Mouse (Mus musculus): ENCODE measurements around the gene Pim1. TPM values are rescaled to one million over a fixed set of nuclear protein-coding genes. Genes with fewer than 3 reads are reported as not detected.

Pim1 gene
- polyA plus RNA-seq (2014; fragmentation: Nextera tagmentation; extraction: Ambion mirVana), result 7.6 TPM in 2 replicates

- under 1% methylated on average over 73 of the region's 99 CpGs for WGBS
These were observed at the start of gene Pim1 for GRCm38 (mm10) chr17:29490713-29491581. Gene Pim1, plus strand, starts transcription at chr17:29490753.

GRCm38 (mm10) chr17:29441562-29441961 is 49.0 kb upstream of the Pim1 start:
- no peak for ATAC-seq (ENCODE audit: low read depth)
- no peak overlapping the region for H3K27ac ChIP-seq (ENCODE audit: low read depth, low read length)
- no peak overlapping the region for H3K9ac ChIP-seq (replicated peaks; ENCODE audit: low read depth, low read length)
- H3K9me3 ChIP-seq (ENCODE audit: control insufficient read depth, low read length), result no peaks in the 10 kb centered on the region
- 87% methylated on average over 4 of the region's 4 CpGs for WGBS
- no peak overlapping the region for H3K4me2 ChIP-seq (ENCODE audit: low read depth, low read length)
- peaks cover 7% of the 10 kb centered on the region; the same call in 1 of the 2 replicates for H3K4me1 ChIP-seq (ENCODE audit: control insufficient read depth, insufficient read depth, low read length)
- no peak overlapping the region for H3K4me3 ChIP-seq (ENCODE audit: low read depth, low read length)
- no peaks in the 10 kb centered on the region for H3K36me3 ChIP-seq (ENCODE audit: control insufficient read depth, insufficient read depth, low read length)
- H3K27me3 ChIP-seq (ENCODE audit: control insufficient read depth, insufficient read depth, low read length), result no peaks in the 10 kb centered on the region

More at GRCm38 (mm10) chr17:29490713-29491581, at the start of gene Pim1:
- H3K4me3 ChIP-seq (ENCODE audit: low read depth, low read length), result peak within 1 kb of the TSS; percentile 90
- ATAC-seq (ENCODE audit: low read depth), result peak; percentile 78
- H3K27me3 ChIP-seq (ENCODE audit: control insufficient read depth, insufficient read depth, low read length), result no peaks in the 10 kb centered on the region; the same call in 1 of the 2 replicates
- H3K27ac ChIP-seq (ENCODE audit: low read depth, low read length), result peak within 1 kb of the TSS; percentile 87
- H3K9me3 ChIP-seq (ENCODE audit: control insufficient read depth, low read length), result no peaks in the 10 kb centered on the region
- H3K9ac ChIP-seq (replicated peaks; ENCODE audit: low read depth, low read length), result peak within 1 kb of the TSS; percentile 84
- H3K4me2 ChIP-seq (ENCODE audit: low read depth, low read length), result peak within 1 kb of the TSS; percentile 90
- H3K36me3 ChIP-seq (ENCODE audit: control insufficient read depth, insufficient read depth, low read length), result peaks cover 7% of the 10 kb centered on the region; the same call in 1 of the 2 replicates
- H3K4me1 ChIP-seq (ENCODE audit: control insufficient read depth, insufficient read depth, low read length), result peaks cover 12% of the 10 kb centered on the region

GRCm38 (mm10) chr17:29442131-29442557 is 48.4 kb upstream of the Pim1 start:
- no peak overlapping the region for H3K9ac ChIP-seq (replicated peaks; ENCODE audit: low read depth, low read length)
- no peaks in the 10 kb centered on the region for H3K9me3 ChIP-seq (ENCODE audit: control insufficient read depth, low read length)
- no peak overlapping the region for H3K27ac ChIP-seq (ENCODE audit: low read depth, low read length)
- 62% methylated on average over 7 of the region's 7 CpGs for WGBS
- ATAC-seq (ENCODE audit: low read depth), result no peak
- H3K4me3 ChIP-seq (ENCODE audit: low read depth, low read length), result no peak overlapping the region
- no peaks in the 10 kb centered on the region for H3K36me3 ChIP-seq (ENCODE audit: control insufficient read depth, insufficient read depth, low read length)
- 0 out of 2 replicates have a peak, but pooled peaks cover 7% of the 10 kb centered on the region for H3K4me1 ChIP-seq (ENCODE audit: control insufficient read depth, insufficient read depth, low read length)
- H3K27me3 ChIP-seq (ENCODE audit: control insufficient read depth, insufficient read depth, low read length), result no peaks in the 10 kb centered on the region
- H3K4me2 ChIP-seq (ENCODE audit: low read depth, low read length), result no peak overlapping the region

GRCm38 (mm10) chr17:29443724-29444123 is 46.8 kb upstream of the Pim1 start:
- H3K4me2 ChIP-seq (ENCODE audit: low read depth, low read length), result no peak overlapping the region
- H3K4me1 ChIP-seq (ENCODE audit: control insufficient read depth, insufficient read depth, low read length), result 0 out of 2 replicates have a peak, but pooled peaks cover 4% of the 10 kb centered on the region
- no peaks in the 10 kb centered on the region for H3K36me3 ChIP-seq (ENCODE audit: control insufficient read depth, insufficient read depth, low read length)
- H3K27ac ChIP-seq (ENCODE audit: low read depth, low read length), result no peak overlapping the region
- no peak overlapping the region for H3K9ac ChIP-seq (replicated peaks; ENCODE audit: low read depth, low read length)
- WGBS, result 86% methylated on average over 4 of the region's 4 CpGs
- no peaks in the 10 kb centered on the region for H3K9me3 ChIP-seq (ENCODE audit: control insufficient read depth, low read length)
- ATAC-seq (ENCODE audit: low read depth), result no peak
- no peak overlapping the region for H3K4me3 ChIP-seq (ENCODE audit: low read depth, low read length)
- no peaks in the 10 kb centered on the region for H3K27me3 ChIP-seq (ENCODE audit: control insufficient read depth, insufficient read depth, low read length)

GRCm38 (mm10) chr17:29445072-29445471 is 45.5 kb upstream of the Pim1 start:
- Histone ChIP-seq H3K4me3 (ENCODE audit: low read depth, low read length) (no peak overlapping the region), H3K36me3 (ENCODE audit: control insufficient read depth, insufficient read depth, low read length) (no peaks in the 10 kb centered on the region), H3K9me3 (ENCODE audit: control insufficient read depth, low read length) (no peaks in the 10 kb centered on the region), H3K4me2 (ENCODE audit: low read depth, low read length) (no peak overlapping the region), H3K27me3 (ENCODE audit: control insufficient read depth, insufficient read depth, low read length) (no peaks in the 10 kb centered on the region), H3K27ac (ENCODE audit: low read depth, low read length) (no peak overlapping the region), H3K9ac (replicated peaks; ENCODE audit: low read depth, low read length) (0 out of 2 replicates have a peak overlapping the region, but pooled peaks have one; percentile 1), H3K4me1 (ENCODE audit: control insufficient read depth, insufficient read depth, low read length) (0 out of 2 replicates have a peak, but pooled peaks cover 4% of the 10 kb centered on the region)
- no peak for ATAC-seq (ENCODE audit: low read depth)
- 13% methylated on average over 8 of the region's 8 CpGs for WGBS

GRCm38 (mm10) chr17:29447323-29447722 is 43.2 kb upstream of the Pim1 start:
- H3K4me3 ChIP-seq (ENCODE audit: low read depth, low read length), result no peak overlapping the region
- 58% methylated on average over 3 of the region's 3 CpGs for WGBS
- no peak overlapping the region for H3K4me2 ChIP-seq (ENCODE audit: low read depth, low read length)
- no peaks in the 10 kb centered on the region for H3K9me3 ChIP-seq (ENCODE audit: control insufficient read depth, low read length)
- H3K36me3 ChIP-seq (ENCODE audit: control insufficient read depth, insufficient read depth, low read length), result no peaks in the 10 kb centered on the region
- H3K4me1 ChIP-seq (ENCODE audit: control insufficient read depth, insufficient read depth, low read length), result 0 out of 2 replicates have a peak, but pooled peaks cover 4% of the 10 kb centered on the region
- no peaks in the 10 kb centered on the region for H3K27me3 ChIP-seq (ENCODE audit: control insufficient read depth, insufficient read depth, low read length)
- ATAC-seq (ENCODE audit: low read depth), result no peak
- H3K9ac ChIP-seq (replicated peaks; ENCODE audit: low read depth, low read length), result no peak overlapping the region
- no peak overlapping the region for H3K27ac ChIP-seq (ENCODE audit: low read depth, low read length)

- 0 out of 2 replicates have a peak, but pooled peaks cover 4% of the 10 kb centered on the region for H3K4me1 ChIP-seq (ENCODE audit: control insufficient read depth, insufficient read depth, low read length)
- no peaks in the 10 kb centered on the region for H3K36me3 ChIP-seq (ENCODE audit: control insufficient read depth, insufficient read depth, low read length)
- H3K4me2 ChIP-seq (ENCODE audit: low read depth, low read length), result no peak overlapping the region
- no peaks in the 10 kb centered on the region for H3K9me3 ChIP-seq (ENCODE audit: control insufficient read depth, low read length)
- H3K27me3 ChIP-seq (ENCODE audit: control insufficient read depth, insufficient read depth, low read length), result no peaks in the 10 kb centered on the region
- no peak overlapping the region for H3K9ac ChIP-seq (replicated peaks; ENCODE audit: low read depth, low read length)
- H3K4me3 ChIP-seq (ENCODE audit: low read depth, low read length), result no peak overlapping the region
- H3K27ac ChIP-seq (ENCODE audit: low read depth, low read length), result no peak overlapping the region
- ATAC-seq (ENCODE audit: low read depth), result no peak
- WGBS, result 73% methylated on average over 8 of the region's 8 CpGs
These were observed 42.5 kb upstream of the Pim1 start for GRCm38 (mm10) chr17:29448055-29448454.

- H3K4me1 ChIP-seq (ENCODE audit: control insufficient read depth, insufficient read depth, low read length), result 0 out of 2 replicates have a peak, but pooled peaks cover 4% of the 10 kb centered on the region
- WGBS, result 76% methylated on average over 2 of the region's 2 CpGs
- no peak for ATAC-seq (ENCODE audit: low read depth)
These were observed 42.0 kb upstream of the Pim1 start for GRCm38 (mm10) chr17:29448561-29448960.

More at GRCm38 (mm10) chr17:29448561-29448960, 42.0 kb upstream of the Pim1 start:
- Histone ChIP-seq H3K9me3 (ENCODE audit: control insufficient read depth, low read length) (no peaks in the 10 kb centered on the region), H3K27me3 (ENCODE audit: control insufficient read depth, insufficient read depth, low read length) (no peaks in the 10 kb centered on the region), H3K27ac (ENCODE audit: low read depth, low read length) (no peak overlapping the region), H3K36me3 (ENCODE audit: control insufficient read depth, insufficient read depth, low read length) (no peaks in the 10 kb centered on the region), H3K9ac (replicated peaks; ENCODE audit: low read depth, low read length) (no peak overlapping the region), H3K4me3 (ENCODE audit: low read depth, low read length) (no peak overlapping the region), H3K4me2 (ENCODE audit: low read depth, low read length) (no peak overlapping the region)
